Mouse (Mus musculus) layer of hippocampus, postnatal 25 days (tissue): ENCODE measurements around the gene Hnrnpd. TPM values are rescaled to one million over a fixed set of nuclear protein-coding genes. Genes with fewer than 3 reads are reported as not detected.
A peak's percentile ranks its signal among the peaks of the same experiment; 100 is the strongest.

Experiments
- DNase-seq, 2 experiments: peaks; one replicate each; pipeline ENCODE4 v3.0.0; 2022; ENCODE audit warnings: mixed read lengths in 2 of 2, low spot score in 1 of 2; ENCODE audit errors: extremely low spot score in 1 of 2
- total RNA-seq, 2 experiments: library from RNA; stranded (reverse); gene quantifications; 2 replicates each; pipeline ENCODE4 v1.2.3; 2021

The Hnrnpd gene
- 100 to 1,000 TPM; 179 to 219 TPM for total RNA-seq

DNA sequence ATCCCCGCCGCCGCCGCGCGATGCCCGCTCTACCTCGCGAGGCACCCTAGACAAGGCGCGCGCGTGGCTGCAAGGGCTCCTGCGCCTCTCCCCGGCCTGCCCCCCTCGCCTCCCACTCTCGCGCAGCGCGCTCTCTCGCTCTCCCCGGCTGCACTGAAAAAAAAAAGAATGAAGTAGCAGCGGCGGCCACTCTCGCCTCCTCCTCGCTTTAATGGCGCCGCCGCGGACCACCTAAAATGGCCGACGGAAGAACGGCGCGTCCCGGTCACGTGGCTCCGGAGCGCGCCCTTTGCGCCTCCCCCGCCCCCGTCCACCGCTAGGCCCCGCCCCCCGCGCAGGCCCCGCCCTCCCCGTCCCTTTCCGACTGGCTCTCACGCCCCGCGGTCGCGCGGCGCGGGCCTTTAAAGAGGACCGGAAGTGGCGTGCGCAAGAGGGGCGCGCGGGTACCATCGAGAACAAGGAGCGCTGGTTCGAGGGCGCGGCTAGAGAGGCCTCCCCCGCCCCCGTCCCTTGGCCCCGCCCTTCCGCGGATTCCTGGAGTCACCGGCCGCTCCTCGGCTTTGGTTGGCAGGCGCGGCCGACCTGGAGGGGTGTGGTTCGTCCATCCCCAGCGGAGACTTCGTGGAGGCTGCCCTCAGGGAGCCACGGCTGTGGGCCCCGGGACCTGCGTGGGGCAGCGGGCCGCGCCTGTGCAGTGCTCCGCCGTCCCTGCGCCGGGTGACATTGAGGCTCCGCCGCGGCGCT lies at the start of gene Hnrnpd, which contains the start of gene 4930524J08Rik:
Gene Hnrnpd, minus strand, starts transcription at position 240 of the 744 bp plus-strand sequence.
Gene 4930524J08Rik, plus strand, starts transcription at position 363 of the 744 bp plus-strand sequence.
- peak; percentile 78 to 83 for DNase-seq

DNA sequence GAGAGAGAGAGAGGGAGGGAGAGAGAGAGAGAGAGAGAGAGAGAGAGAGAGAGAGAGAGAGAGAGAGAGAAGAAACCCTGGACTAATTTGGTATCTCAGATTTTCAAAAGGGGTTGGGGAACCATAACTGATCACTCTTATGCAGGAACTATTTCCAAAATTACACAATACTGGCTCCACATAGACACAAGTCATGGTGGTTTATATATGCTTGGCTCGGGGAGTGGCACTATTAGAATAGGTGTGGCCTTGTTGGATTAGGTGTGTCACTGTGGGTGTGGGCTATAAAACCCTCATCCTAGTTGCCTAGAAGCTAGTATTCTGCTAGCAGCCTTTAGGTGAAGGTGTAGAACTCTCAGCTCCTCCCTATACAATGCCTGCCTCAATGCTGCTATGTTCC lies 46.1 kb upstream of the Hnrnpd start:
- DNase-seq = no peak

DNA sequence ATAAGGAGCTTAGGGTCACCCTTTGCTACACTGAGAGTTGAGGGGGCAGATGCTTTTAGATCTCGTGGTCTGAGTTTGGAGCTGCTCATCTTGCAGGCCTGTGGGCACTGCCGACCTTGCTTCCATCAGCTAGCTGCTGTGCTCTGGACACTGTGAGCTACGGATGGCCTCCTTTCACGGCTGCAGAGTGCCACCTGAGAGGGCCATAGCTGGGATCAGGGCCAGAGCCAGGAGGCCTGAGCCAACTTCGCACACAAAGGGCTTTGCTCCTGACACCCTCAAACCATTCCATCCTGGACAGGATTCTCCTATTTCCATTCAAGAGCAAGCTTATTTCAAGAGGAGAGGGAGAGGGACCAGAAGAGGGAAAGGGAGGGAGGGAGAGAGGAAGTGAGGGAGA lies 45.7 kb upstream of the Hnrnpd start:
- no peak for DNase-seq

DNA sequence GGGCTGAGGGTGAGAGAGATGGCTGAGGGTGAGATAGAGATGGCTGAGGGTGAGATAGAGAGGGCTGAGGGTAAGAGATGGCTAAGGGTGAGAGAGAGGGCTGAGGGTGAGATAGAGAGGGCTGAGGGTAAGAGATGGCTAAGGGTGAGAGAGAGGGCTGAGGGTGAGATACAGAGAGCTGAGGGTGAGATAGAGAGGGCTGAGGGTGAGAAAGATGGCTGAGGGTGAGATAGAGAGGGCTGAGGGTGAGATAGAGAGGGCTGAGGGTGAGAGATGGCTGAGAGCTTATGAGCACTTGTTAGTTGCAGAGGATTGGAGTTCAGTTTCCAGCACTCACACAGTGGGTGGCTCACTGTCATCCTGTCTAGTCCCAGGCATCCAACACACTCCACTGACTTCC lies 41.4 kb upstream of the Hnrnpd start:
- no peak for DNase-seq

GRCm38 (mm10) chr5:100012599-100012998 lies 33.9 kb upstream of the Hnrnpd start:
- DNase-seq = no peak

DNA sequence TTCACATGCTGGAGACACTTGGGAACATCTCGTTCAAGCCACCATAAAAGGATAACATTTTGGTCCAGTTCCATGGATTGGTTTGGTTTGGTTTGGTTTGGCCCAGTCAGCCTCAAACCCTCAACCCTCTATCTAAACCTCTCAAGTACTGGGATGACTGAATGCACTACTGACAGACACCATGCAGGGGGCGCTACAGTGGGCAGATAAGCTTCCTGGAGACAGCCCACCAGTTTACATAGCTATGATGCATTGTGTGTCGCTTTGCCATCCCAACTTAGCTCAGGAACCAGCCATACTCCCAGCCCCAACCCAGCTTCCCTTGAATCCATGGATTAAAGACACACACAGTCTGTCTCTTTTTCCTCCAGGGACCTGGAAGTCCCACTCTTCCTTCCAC lies 29.7 kb upstream of the Hnrnpd start:
- DNase-seq = no peak

DNA sequence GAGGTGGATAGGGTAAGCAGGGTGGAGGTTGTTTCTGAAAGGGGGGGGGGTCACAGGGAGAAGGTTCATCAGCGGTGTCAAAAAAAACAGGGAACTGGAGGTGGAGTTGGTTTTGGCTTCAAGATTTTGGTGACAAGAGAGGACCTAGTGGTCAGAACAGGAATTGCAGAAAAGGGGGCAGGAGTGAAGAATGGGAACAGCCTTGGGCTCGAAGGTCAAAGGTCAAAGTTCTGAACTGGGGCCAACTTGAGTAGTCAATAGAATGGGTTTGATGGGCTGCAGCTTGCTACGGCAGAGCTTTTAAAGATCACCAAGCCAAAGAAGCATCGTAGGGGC lies 28.3 kb upstream of the Hnrnpd start:
- no peak for DNase-seq

DNA sequence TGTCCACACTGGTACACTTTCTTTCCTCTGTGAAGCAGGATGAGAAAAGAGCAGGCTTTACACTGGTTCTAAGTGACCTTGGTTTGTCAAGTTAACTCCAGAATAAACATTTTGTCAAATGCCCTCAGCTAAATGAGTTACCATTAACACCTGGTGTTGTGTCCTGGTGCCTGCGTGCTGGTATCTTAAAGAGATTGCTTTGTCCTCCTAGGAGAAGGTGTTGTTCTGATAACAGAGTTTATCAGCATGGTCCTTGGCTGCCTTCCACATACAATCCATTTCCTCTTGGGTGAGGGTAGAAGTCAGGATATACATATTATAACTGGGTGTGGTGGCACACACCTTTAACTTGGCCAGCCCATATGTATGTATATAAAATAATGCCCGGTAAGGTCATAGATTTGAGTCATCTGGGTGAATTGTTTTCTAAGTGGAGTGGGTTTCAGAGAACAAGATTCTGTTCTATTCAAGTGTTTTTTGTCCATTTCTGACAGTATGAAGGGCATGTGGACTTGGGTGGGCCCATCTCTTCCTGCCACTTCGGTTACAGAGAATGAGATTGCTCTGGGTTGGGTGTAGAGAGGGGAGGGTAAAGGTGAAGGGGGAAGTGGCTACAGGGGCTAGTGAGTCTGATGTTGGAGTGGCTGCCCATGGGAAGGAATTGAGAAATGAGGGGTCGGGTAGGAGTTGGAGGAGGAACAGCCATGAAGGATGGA lies 27.7 kb upstream of the Hnrnpd start:
- no peak for DNase-seq

DNA sequence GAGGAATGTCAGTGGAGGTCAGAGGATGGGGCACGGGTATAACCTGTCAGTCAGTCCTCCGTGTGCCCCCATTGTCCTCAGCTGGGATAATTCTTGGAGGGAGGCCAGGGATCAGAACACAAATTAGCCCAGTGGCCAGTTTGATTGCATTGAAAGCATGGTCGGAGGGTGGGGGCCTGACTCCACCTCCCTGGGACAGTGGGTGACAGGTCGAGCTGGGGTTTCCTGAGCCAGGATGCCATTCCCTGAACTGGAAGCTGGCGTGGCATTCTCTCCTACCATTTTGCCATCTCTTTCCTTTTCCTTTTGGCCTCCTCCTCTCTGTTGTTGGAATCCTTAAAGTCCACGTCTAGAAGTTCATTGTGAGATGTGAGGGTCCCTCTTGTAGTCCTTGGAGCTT lies 27.2 kb upstream of the Hnrnpd start:
- DNase-seq = no peak

DNA sequence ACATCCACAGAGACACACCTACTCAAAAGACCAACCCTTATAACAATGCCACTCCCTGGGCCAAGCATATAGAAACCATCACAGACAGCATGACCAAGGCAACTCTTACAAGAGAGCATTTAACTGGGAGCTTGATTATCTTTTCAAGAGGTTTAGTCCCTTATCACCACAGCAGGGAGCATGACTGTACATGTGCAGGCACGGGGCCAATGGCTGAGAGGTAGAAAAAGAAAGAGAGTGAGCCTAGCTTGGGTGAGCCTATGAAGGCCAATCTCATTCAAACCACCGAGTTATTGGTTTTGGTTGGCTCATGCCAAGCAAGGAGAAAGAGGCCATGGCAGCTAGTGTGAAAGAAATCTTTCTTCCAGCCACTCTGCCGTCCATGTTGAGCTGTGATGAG lies 26.7 kb upstream of the Hnrnpd start:
- no peak for DNase-seq

DNA sequence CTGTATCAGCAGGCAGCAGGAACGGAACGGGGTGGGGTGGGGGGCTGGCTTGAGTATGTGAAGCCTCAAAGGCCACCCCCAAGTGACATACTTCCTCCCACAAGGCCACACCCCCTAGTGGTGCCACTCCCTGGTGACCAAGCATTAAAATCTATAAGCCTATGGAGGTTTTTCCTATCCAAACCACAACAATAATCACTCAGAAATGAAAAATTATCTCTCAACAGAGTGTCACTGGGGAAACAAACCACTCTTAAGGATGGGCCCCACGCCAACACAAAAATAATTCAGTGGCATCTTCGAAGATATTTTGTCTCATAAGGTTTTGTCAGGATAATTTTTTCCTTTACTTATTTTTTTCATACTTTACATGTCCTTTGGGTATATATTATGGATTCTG lies 25.2 kb upstream of the Hnrnpd start:
- no peak for DNase-seq

DNA sequence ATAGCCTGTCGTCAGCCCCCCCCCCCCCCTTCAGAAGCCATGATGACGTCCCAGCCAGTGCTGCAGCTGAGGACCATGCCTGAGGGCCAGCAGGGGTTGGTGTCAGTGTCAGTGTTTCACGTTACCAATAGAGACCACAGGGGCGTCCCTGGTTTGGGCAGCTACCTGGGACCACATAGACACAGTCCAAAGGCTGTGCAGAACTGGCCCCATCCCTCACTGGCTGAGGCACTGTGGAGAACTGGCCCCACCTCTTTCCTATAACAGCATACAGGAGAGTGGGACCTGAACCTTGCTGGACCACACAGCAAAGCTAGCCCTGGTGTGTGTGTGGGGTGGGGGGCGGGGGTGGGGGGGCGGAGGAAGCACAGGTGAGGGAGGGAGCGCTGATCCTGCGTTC lies 21.8 kb upstream of the Hnrnpd start:
- no peak for DNase-seq

DNA sequence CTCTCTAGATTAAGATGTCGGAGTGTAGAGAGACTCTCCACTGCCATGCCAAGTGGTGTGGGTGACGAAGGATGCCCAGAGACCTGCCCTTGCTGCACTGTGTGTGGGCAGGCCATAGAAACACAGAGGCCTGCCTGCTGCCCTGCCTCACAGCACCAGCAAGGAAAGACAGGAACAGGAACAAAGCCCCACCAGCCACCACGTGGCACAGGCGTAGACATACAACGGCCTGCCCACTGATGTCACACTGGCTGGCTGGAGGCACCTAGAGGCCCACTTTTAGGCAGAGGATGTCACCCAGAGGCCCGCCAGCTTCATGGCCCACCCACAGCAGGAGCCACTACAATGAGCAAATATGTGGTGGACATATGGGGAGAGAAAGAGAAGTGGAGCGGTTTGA lies 21.3 kb upstream of the Hnrnpd start:
- DNase-seq = no peak

GRCm38 (mm10) chr5:99994680-99995079 lies 15.9 kb upstream of the Hnrnpd start:
- no peak for DNase-seq

DNA sequence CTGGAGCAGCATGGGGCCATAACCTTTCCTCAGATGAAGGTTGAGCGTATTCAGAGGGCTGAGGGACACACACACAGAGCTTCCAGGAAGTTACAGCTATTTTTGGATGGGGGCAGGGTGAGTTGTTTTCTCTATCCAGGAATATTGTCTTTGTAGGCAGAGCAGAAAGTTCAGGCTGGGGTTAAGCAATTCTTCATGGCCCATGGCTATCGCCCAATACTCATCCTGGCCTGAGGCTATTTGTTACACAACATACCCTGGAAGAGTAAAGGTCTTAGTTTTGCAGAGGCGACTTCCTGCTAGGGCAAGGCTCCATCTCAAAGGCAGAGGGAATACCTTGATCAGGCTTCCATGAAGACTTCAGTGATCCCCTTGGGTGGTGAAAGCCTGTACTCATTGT lies 15.4 kb upstream of the Hnrnpd start:
- DNase-seq = no peak

DNA sequence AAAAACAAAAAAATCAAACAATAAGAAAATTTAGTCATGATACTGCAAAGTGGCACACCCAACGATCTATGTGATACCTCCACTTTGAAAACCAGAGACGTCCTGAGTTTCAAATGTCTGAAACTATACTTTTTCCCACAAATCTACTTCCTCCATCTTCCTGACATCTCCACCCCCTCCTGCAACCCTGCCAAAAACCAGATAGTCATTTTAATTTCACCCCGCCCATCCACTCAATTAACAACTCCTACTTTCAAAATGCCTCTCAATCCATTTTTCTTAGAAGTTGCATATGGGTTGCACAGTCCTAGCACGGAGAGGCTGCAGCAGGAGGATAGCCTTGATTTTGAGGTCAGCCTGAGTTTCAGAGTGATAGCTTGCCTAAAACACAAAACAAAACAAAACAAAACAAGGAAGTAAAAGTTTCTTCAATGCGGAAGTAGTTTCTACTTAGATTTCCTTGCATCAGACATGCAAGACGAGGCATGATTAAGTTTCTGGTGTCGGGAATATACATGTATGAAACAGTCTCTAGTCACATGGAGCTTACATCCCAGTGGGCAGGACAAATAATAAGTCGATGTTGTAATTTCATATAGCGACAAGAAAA lies 4.8 kb upstream of the Hnrnpd start:
- no peak for DNase-seq

DNA sequence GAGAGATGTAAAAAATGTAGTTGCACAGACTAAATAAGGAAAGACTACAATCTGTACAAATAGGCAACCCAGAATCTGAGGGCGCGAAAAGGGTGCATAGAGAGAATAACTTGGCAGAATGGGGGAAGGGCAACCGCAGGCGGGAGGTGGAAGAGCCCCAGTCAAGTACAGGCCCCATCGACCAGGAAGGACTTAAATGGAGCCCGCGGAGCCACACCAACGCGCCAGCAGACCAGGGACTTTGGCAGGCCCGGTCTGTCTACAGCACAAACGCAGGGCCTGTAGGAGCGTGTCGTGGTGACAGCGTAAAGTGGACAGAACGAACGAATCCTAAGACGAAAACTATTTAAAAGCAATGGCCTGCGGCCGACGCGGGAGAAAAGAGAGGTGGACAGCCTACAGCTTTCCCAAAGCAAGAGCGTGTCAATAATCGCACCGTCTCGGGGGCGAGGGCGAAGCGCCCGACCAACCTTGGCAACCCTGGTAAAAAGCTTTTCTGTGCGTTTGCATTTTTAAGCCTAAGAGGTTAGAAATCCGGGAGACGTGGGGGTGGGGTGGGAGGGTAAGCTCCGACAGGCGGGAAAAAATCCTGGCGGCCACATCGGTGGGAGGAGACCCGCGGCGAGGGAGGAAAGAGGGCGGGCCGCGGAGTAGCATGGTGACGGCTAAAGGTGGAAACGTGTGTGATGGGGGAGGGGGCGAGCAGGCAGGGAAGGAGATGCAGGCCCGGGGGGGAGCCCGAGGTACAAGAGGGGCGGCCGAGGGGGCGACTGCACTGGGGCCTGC lies 1.0 kb downstream of the Hnrnpd start:
- peak; percentile 54 to 59 for DNase-seq

- DNase-seq = no peak
Observed at GRCm38 (mm10) chr5:99976334-99976955, 2.3 kb downstream of the Hnrnpd start.

GRCm38 (mm10) chr5:99975776-99976175 lies 3.0 kb downstream of the Hnrnpd start:
- DNase-seq = no peak

- DNase-seq = no peak
Observed at GRCm38 (mm10) chr5:99975061-99975460, 3.7 kb downstream of the Hnrnpd start.
